Mouse (Mus musculus): ENCODE measurements around the gene Hhex. TPM values are rescaled to one million over a fixed set of nuclear protein-coding genes. Genes with fewer than 3 reads are reported as not detected.

Hhex gene
- total and polyA plus RNA-seq, 2 experiments from 2014 or later, result 1.1 to 3.4 TPM

DNA sequence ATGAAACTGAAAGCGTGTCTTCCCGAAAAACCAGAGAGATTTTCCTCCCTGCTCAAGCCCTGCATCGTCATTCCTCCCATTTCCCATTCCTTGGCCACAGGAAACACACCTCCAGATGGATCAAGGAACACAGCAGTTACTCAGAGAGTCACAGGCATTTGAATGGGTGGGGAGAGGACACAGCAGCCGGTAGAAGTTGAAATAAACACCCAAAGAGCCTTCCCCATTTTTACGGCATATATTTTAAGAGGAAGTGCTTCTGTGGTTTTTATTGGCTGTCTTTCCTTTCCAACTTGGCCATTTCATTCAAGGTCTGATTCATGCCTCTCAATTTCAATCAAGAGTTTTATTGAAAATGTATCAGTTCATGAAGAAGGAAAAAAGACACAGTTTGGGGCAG is 13.6 kb downstream of the Hhex start:
- Histone ChIP-seq H3K27me3 (ENCODE audit: insufficient read depth, low read length) (no peaks in the 10 kb centered on the region), H3K36me3 (ENCODE audit: insufficient read depth) (no peaks in the 10 kb centered on the region), H3K4me3 (ENCODE audit: low read depth, low read length) (no peak overlapping the region), H3K9me3 (ENCODE audit: low read length) (no peaks in the 10 kb centered on the region), H3K4me2 (ENCODE audit: low read depth) (no peak overlapping the region), H3K27ac (ENCODE audit: low read depth, low read length) (no peak overlapping the region), H3K9ac (no peak overlapping the region), H3K4me1 (ENCODE audit: insufficient read depth) (no peaks in the 10 kb centered on the region)
- ATAC-seq, result no peak
- DNase-seq, result no peak
- TF ChIP-seq CTCF (IDR thresholded peaks at IDR 0.05; ENCODE audit: low read depth), result no peak
- 80% methylated on average over 5 of the region's 5 CpGs for WGBS

DNA sequence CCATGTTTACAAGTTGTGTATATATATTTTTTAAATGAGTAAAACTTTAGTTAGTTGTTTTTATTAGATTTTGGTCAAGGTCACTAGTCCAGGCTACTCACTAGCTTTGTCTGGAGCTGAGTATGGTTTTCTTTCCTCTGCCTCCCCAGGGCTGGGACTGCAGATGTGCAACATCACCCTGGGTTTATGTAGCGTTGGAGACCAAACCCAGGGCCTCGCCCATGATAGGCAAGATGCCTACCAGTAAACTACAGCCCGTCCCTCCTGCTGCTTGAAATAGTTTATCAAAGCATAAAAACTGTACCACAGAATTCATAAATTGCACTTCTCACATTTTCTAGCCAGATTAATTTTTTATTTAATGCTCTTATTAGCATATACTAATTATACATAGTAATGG is 14.6 kb downstream of the Hhex start:
- no peaks in the 10 kb centered on the region for H3K36me3 ChIP-seq (ENCODE audit: insufficient read depth)
- no peak overlapping the region for H3K4me3 ChIP-seq (ENCODE audit: low read depth, low read length)
- DNase-seq, result no peak
- TF ChIP-seq CTCF (IDR thresholded peaks at IDR 0.05; ENCODE audit: low read depth), result no peak
- no peak overlapping the region for H3K27ac ChIP-seq (ENCODE audit: low read depth, low read length)
- no peaks in the 10 kb centered on the region for H3K27me3 ChIP-seq (ENCODE audit: insufficient read depth, low read length)
- 90% methylated on average over 3 of the region's 3 CpGs for WGBS
- no peak overlapping the region for H3K9ac ChIP-seq
- H3K4me1 ChIP-seq (ENCODE audit: insufficient read depth), result no peaks in the 10 kb centered on the region
- H3K4me2 ChIP-seq (ENCODE audit: low read depth), result no peak overlapping the region
- no peaks in the 10 kb centered on the region for H3K9me3 ChIP-seq (ENCODE audit: low read length)
- ATAC-seq, result no peak

DNA sequence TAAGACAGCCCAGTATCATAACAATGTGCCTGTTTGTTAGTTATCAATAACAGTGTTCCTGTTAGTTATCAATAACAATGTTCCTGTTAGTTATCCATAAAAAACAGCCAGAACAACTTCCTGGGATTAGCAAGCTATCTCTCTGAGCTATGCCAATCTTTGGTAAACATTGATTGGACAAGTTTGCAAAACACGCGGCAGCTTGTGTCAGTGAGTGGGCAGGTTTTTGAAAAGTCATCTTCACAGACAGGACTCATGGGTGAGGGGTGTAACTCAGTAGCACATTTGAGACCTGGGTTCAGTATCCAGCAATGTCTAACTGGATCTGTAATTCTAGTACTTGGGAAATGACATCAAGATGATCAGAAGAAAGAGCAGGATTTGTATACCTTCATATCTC is 20.9 kb downstream of the Hhex start:
- Histone ChIP-seq H3K4me2 (ENCODE audit: low read depth) (no peak overlapping the region), H3K9me3 (ENCODE audit: low read length) (no peaks in the 10 kb centered on the region), H3K36me3 (ENCODE audit: insufficient read depth) (no peaks in the 10 kb centered on the region), H3K4me3 (ENCODE audit: low read depth, low read length) (no peak overlapping the region), H3K27me3 (ENCODE audit: insufficient read depth, low read length) (no peaks in the 10 kb centered on the region), H3K4me1 (ENCODE audit: insufficient read depth) (no peaks in the 10 kb centered on the region), H3K9ac (no peak overlapping the region), H3K27ac (ENCODE audit: low read depth, low read length) (no peak overlapping the region)
- 92% methylated on average over 2 of the region's 2 CpGs for WGBS
- no peak for TF ChIP-seq CTCF (IDR thresholded peaks at IDR 0.05; ENCODE audit: low read depth)
- DNase-seq (no peak), ATAC-seq (no peak)

DNA sequence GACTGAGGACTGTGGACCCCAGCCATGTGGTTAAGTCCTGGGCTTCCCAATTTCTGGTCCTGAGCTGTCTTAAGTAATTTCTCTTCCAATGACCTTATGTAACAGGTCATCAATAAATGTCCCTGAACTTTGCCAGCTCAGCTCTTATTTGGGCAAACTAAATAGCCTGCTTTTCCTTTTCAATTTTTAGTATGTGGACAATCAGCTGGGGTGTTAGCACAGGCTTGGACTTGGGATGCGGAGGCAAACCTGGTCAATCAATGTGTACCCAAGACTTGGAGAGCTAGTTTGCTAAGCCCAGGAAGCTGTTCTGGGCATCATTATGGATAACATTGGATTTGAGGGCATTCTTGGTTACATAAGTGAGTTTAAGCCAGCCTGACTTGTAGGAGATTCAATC is 21.4 kb downstream of the Hhex start:
- Histone ChIP-seq H3K9ac (no peak overlapping the region), H3K27me3 (ENCODE audit: insufficient read depth, low read length) (no peaks in the 10 kb centered on the region), H3K36me3 (ENCODE audit: insufficient read depth) (no peaks in the 10 kb centered on the region), H3K4me1 (ENCODE audit: insufficient read depth) (no peaks in the 10 kb centered on the region), H3K4me2 (ENCODE audit: low read depth) (no peak overlapping the region), H3K9me3 (ENCODE audit: low read length) (no peaks in the 10 kb centered on the region), H3K27ac (ENCODE audit: low read depth, low read length) (no peak overlapping the region), H3K4me3 (ENCODE audit: low read depth, low read length) (no peak overlapping the region)
- DNase-seq (no peak), ATAC-seq (no peak)
- no peak for TF ChIP-seq CTCF (IDR thresholded peaks at IDR 0.05; ENCODE audit: low read depth)
- WGBS, result 98% methylated on average over 1 of the region's 1 CpGs

DNA sequence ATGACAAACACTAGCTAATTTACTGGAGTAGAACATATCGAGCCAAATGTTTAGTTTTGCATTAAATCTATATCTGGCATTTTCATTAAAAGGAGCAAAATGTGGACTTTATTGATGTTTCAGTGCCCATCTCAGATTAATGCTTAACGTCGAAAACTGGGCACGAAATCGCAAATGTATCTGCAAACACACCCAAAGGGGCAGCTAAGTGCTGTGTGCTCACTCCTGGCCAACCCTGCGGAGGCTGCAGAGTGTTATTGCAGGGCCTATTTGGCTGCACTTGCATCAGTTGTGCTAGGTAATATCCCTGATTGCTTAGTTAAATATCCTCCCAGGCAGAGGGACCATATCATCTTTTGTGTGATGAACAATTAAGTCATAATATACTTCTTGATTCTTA is 23.4 kb downstream of the Hhex start:
- no peaks in the 10 kb centered on the region for H3K4me1 ChIP-seq (ENCODE audit: insufficient read depth)
- no peaks in the 10 kb centered on the region for H3K27me3 ChIP-seq (ENCODE audit: insufficient read depth, low read length)
- no peaks in the 10 kb centered on the region for H3K36me3 ChIP-seq (ENCODE audit: insufficient read depth)
- ATAC-seq (no peak), DNase-seq (no peak)
- H3K27ac ChIP-seq (ENCODE audit: low read depth, low read length), result no peak overlapping the region
- no peaks in the 10 kb centered on the region for H3K9me3 ChIP-seq (ENCODE audit: low read length)
- H3K4me2 ChIP-seq (ENCODE audit: low read depth), result no peak overlapping the region
- no peak overlapping the region for H3K4me3 ChIP-seq (ENCODE audit: low read depth, low read length)
- no peak overlapping the region for H3K9ac ChIP-seq
- no peak for TF ChIP-seq CTCF (IDR thresholded peaks at IDR 0.05; ENCODE audit: low read depth)
- WGBS, result 70% methylated on average over 6 of the region's 6 CpGs

DNA sequence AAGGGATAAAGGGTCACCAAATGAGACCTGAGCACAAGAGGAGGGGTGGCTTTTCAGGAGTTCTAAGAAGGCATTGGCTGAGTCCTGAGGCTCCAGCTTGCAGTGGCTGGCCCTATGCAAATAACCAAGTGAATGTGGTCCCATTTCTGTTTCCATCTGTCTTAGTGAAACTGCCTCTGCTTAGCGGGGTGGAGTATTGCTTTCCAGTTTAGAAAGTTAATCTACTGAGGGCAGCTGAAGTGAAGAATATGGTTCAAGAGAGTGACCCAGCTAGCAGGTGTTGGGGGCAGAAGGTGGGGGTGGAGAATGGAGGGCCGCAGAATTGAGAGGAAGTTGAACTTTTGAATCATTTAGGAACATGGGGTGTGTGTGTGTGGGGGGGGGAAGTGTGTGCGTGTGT is 31.8 kb downstream of the Hhex start:
- no peak for ATAC-seq

DNA sequence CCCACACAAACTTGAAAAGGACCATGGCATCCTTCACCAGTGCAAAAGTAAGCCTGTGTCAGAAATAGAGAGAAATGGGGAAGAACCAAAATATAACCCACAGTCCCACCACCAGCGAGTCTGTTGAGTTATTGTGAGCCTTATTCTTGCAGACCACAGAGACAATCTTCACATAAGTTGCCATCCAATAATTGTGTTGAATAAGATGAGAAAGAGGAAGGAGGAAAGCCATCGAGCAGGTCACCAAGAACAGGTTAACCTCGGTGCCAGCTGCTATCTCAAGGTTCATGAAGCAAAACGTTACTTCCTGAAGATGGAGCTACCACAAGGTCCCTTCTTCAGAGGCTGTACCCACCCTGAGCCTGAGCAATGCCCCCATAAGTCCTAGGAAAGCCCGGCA is 32.4 kb downstream of the Hhex start:
- Histone ChIP-seq H3K27me3 (ENCODE audit: insufficient read depth, low read length) (no peaks in the 10 kb centered on the region), H3K36me3 (ENCODE audit: insufficient read depth) (no peaks in the 10 kb centered on the region), H3K9me3 (ENCODE audit: low read length) (no peaks in the 10 kb centered on the region), H3K9ac (no peak overlapping the region), H3K4me1 (ENCODE audit: insufficient read depth) (no peaks in the 10 kb centered on the region), H3K4me2 (ENCODE audit: low read depth) (no peak overlapping the region), H3K27ac (ENCODE audit: low read depth, low read length) (no peak overlapping the region), H3K4me3 (ENCODE audit: low read depth, low read length) (no peak overlapping the region)
- 88% methylated on average over 5 of the region's 5 CpGs for WGBS
- ATAC-seq, result no peak
- TF ChIP-seq CTCF (IDR thresholded peaks at IDR 0.05; ENCODE audit: low read depth), result no peak
- no peak for DNase-seq

More for the DNA sequence above, 31.8 kb downstream of the Hhex start:
- WGBS, result 85% methylated on average over 3 of the region's 3 CpGs
- DNase-seq, result no peak
- Histone ChIP-seq H3K36me3 (ENCODE audit: insufficient read depth) (no peaks in the 10 kb centered on the region), H3K9me3 (ENCODE audit: low read length) (no peaks in the 10 kb centered on the region), H3K4me2 (ENCODE audit: low read depth) (no peak overlapping the region), H3K4me3 (ENCODE audit: low read depth, low read length) (no peak overlapping the region), H3K4me1 (ENCODE audit: insufficient read depth) (no peaks in the 10 kb centered on the region), H3K27ac (ENCODE audit: low read depth, low read length) (no peak overlapping the region), H3K27me3 (ENCODE audit: insufficient read depth, low read length) (no peaks in the 10 kb centered on the region), H3K9ac (no peak overlapping the region)
- TF ChIP-seq CTCF (IDR thresholded peaks at IDR 0.05; ENCODE audit: low read depth), result no peak
